Mouse (Mus musculus) natural killer cell, adult 2 months (primary cell): ENCODE results near the gene Gm12355.
"Not testable (repeated sequence)": the region's sequence is repeated elsewhere in the genome, so short reads cannot be mapped to it uniquely, and the experiment has no call there.

Experiments used
- DNase-seq, 2 experiments: peaks; one replicate each; pipeline ENCODE4 v3.0.0; 2022; ENCODE audit warnings: low spot score in 2 of 2

Gene Gm12355

GRCm38 (mm10) chr11:98625611-98626410 lies at the start of gene Gm12355, which contains the start of gene Gsdma3:
Gm12355 (minus strand) TSS chr11:98625661.
Gsdma3 (plus strand) TSS chr11:98626360.
- no peak for DNase-seq

- peak; percentile 60 to 72 for DNase-seq
These were observed 47.7 kb upstream of the Gm12355 start for GRCm38 (mm10) chr11:98673136-98673535.

- DNase-seq, result no peak
These were observed 47.0 kb upstream of the Gm12355 start for GRCm38 (mm10) chr11:98672482-98672881.

- DNase-seq, result no peak
These were observed 46.4 kb upstream of the Gm12355 start for GRCm38 (mm10) chr11:98671857-98672256.

GRCm38 (mm10) chr11:98671284-98671815 lies 45.9 kb upstream of the Gm12355 start:
- no peak for DNase-seq

GRCm38 (mm10) chr11:98668984-98669383 lies 43.5 kb upstream of the Gm12355 start:
- no peak for DNase-seq

- DNase-seq, result no peak
These were observed 38.6 kb upstream of the Gm12355 start, which contains the start of gene Gsdma for GRCm38 (mm10) chr11:98664091-98664490. Gsdma (plus strand) TSS chr11:98664351.

- peak; percentile 45 to 58 for DNase-seq
These were observed 35.1 kb upstream of the Gm12355 start for GRCm38 (mm10) chr11:98660517-98660916.

- DNase-seq, result peak; percentile 53 to 67
These were observed 29.6 kb upstream of the Gm12355 start for GRCm38 (mm10) chr11:98655076-98655475.

- no peak for DNase-seq
These were observed 21.0 kb upstream of the Gm12355 start, which contains the start of gene Gsdma2 for GRCm38 (mm10) chr11:98646459-98646858. Gsdma2 (plus strand) TSS chr11:98646759.

- no peak for DNase-seq
These were observed 20.5 kb upstream of the Gm12355 start for GRCm38 (mm10) chr11:98645946-98646345.

- DNase-seq, result no peak
These were observed 19.3 kb upstream of the Gm12355 start for GRCm38 (mm10) chr11:98644757-98645156.

GRCm38 (mm10) chr11:98640091-98640490 lies 14.6 kb upstream of the Gm12355 start:
- DNase-seq, result no peak

- no peak for DNase-seq
These were observed 12.0 kb upstream of the Gm12355 start for GRCm38 (mm10) chr11:98637501-98637900.

GRCm38 (mm10) chr11:98635312-98635970 lies 10.0 kb upstream of the Gm12355 start:
- DNase-seq, result peak; percentile 18 to 53

- DNase-seq, result no peak
These were observed 5.2 kb upstream of the Gm12355 start for GRCm38 (mm10) chr11:98630646-98631045.

GRCm38 (mm10) chr11:98628706-98629105 lies 3.2 kb upstream of the Gm12355 start:
- no peak for DNase-seq

- DNase-seq, result not testable (repeated sequence)
These were observed 1.1 kb downstream of the Gm12355 start for GRCm38 (mm10) chr11:98624381-98624780.

GRCm38 (mm10) chr11:98623981-98624380 lies 1.5 kb downstream of the Gm12355 start:
- not testable (repeated sequence) for DNase-seq

- DNase-seq, result no peak
These were observed 4.7 kb downstream of the Gm12355 start for GRCm38 (mm10) chr11:98620791-98621190.

- DNase-seq, result peak; percentile 36 to 37
These were observed 18.7 kb downstream of the Gm12355 start for GRCm38 (mm10) chr11:98606763-98607162.

- DNase-seq, result not testable (repeated sequence)
These were observed 20.6 kb downstream of the Gm12355 start for GRCm38 (mm10) chr11:98604911-98605310.
